Mouse (Mus musculus) gastrocnemius, postnatal 14 days (tissue): ENCODE results near the gene Supt6. TPM values are rescaled to one million over a fixed set of nuclear protein-coding genes. Genes with fewer than 3 reads are reported as not detected.
A peak's percentile ranks its signal among the peaks of the same experiment; 100 is the strongest.

Source experiments
- DNase-seq: peaks from one replicate; pipeline ENCODE4 v3.0.0; 2021; ENCODE audit warnings: mixed read lengths
- intact Hi-C: fragments of 180-260 bp; cut with DNase I; formaldehyde crosslinking; loops from one replicate; pipeline ENCODE4 v1.15.1; 2025; ENCODE audit warnings: low total_unique reads
- total RNA-seq, 2 experiments: library from RNA; stranded (reverse); gene quantifications; 2 replicates each; pipeline ENCODE4 v1.2.3; 2021

The Supt6 gene
- total RNA-seq, 2 experiments from 2014 or later = 25.9 to 26.0 TPM

DNA sequence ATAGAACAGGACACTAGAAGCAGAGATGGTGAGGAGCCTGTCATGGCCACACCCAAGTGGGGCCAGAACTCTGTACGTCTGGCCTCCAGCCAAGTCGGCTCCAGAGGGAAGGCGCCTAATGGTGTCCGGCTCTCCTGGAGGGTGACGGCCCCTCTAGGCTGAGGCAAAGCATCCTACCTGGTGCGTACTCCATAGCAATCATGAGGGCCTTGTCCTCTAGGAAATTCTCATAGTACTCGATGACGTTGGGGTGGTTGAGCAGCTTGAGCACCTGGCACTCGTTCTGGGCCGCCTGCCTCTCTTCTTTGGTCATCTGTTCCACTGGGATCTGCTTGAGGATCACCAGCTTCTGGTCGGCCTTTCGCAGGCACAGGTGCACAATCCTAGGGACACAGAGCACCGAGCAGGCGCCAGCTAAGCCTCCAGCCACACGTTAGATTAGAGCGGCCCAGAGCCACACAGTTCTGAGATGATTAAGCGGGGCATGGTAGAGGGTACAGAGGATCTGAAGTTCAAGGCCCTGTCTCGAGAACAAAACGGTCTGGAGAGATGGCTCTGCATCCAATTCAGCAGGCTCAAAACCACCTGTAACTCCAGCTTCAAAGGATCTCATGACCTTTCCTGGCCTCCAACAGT is 72.9 kb downstream of the Supt6 start:
- intact Hi-C loops = no loop called here

DNA sequence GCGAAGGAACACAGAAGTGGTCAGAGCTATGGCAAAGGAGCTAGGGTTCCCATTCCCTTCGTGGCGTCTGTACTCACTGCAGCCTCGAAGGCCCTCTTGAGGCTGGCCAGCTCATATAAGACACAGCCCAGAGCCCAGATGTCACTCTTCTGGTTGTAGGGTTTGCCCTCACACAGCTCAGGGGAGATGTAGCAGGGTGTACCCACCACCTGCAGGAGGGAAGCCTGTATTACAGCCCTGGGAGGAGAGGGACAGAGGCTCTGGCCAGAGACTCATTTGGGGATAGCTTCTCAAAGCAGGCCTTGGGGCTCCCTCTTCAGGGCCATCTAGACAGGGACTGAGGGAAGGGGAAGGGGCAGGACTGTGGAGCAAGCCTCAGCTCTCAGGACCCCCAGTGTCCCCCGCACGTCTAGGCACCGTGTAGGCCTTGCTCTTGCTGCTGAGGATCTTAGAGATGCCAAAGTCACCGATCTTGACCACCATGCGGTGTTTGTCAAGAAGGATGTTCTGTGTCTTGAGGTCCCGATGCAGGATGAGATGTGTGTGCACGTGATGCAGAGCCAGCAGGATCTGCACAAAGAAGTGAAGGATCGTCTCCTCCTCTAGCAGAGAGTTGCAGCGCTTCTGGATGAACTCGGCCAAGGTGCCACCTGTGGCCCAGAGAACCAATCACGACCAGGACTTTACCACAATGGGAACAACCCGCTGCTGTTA is 73.6 kb downstream of the Supt6 start:
- intact Hi-C loops = no loop called here
- no peak for DNase-seq

More for the DNA sequence above, 72.9 kb downstream of the Supt6 start:
- no peak for DNase-seq

DNA sequence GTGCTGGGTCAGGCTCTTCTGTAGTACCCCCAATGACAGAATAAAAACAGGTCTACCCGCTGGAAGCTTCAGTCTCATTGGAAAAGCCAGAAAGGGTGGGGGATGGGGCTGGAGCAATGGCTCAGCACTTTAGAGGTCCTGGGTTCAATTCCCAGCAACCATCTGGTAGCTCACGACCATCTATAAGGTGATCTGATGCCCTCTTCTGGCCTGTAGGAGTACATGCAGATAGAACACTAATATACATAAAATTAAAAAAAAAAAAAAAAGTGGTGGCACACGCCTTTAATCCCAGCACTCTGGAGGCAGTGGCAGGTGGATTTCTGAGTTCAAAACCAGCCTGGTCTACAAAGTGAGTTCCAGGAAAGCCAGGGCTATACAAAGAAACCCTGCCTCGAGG is 74.5 kb downstream of the Supt6 start:
- intact Hi-C loops = no loop called here
- DNase-seq = no peak

DNA sequence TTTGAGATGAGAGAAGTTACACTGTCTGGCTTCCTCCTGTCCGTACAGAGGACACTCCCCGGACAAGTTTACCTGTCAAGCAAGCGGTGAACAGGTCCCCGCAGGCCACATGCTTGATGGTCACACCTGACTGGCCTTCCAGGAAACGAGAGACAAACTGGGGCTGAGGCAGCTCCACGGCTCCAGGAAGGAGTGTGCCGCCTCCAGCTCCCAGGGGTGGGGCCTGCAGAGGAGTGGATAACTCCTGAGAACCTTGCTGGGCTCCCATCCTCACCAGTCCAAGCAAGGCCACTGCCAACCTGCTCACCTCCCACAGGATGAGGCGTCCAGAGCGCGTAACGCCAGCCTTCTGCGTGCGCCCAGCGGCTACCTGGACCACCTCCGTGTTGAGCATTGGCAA is 75.5 kb downstream of the Supt6 start:
- intact Hi-C loops = no loop called here
- DNase-seq = no peak

DNA sequence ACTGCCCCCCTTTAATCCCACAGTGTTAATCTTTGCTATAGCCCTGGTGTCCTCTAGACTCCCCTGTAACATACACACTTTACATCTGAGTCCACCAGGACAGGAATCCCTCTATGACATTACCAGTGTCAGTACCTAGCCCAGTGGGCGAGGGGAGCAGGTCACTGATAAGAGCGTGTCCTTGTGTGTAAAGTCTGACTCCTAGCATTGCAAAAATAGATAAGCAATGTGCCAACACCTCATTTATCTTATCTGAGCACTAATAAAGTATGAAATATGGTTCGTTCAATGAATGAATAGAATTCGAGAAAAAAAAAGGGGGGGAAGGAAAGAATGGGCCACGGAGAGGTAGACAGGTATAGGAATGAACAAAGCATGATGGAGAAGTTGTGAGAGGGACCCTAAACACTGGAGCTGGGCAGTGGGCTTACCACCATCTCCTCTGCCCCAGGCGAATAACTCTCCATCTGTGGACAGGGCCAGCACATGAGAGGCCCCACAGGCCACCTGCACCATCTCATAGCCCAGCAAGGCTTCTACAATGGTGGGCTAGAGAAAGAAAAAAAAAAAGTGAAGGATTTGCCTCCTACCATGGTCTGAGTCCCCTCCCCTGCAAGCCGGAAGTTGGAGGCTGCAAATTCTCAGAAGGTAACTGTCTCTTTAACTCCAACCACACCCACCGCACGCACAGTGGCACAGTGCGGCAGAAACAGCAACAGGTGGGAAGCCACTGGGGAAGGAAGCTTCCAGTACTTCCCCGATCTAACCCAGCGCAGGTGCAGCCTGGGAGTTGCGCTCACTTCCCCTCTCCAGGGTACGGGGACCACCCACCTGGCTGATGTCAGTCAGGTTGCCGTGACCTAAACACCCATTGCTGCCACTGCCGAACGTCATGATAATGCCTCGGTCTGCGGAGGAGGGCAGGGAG is 77.0 kb downstream of the Supt6 start:
- no peak for DNase-seq

DNA sequence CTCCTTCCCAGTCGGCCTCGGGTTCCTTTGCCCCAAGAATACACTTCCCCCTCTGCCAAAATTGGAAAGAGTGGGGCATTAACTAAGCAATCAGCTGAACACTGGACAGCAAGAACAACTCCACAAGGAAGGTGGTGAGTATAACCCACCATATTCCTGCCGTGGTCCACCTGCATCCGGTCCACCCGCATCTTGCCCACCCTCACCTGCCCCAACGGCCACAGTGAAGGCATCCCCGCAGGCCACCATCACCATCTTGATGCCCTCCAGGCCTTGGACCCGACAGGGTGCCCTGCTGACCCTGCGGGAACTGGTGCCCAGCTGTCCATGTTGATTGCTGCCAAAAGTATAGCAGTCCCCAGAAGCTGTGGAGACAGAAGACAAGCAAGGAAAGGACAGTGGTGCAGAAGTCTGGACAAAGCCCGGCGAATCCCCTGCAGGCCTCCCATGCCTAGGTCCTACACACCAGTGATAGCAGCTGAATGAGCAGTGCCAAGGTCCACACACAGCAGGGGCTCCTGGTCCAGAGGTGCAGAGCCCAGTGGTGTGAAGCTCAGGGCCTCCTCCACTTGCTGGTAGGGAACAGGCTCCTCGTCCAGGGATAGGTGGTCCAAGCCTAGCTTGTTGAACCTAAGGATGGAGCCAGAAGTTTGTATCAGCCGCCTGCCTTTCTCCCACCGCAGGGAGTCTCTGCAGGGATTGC is 78.4 kb downstream of the Supt6 start:
- intact Hi-C loops = no loop called here
- DNase-seq = no peak

More for the DNA sequence above, 77.0 kb downstream of the Supt6 start:
- intact Hi-C loops = no loop called here

DNA sequence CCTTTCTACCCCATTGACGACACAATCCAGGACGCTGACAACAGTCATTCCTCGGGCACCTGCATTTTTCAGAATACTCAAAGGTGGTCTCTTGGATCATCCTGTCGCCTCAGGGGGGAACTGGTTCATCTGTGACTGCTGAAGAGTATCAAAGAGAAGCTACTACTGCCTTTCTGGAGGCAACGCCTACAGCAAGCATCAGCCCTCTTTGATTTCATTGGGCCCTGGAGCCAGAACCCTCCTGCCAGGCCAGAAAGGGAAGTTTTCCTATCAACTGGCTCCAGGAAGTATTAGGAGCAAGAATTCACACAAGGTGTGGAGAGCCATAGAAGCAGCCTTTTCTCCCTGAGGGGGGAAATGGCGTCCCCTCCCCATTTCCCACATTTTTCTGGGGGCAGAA is 79.1 kb downstream of the Supt6 start:
- DNase-seq = no peak
- intact Hi-C loops = no loop called here

DNA sequence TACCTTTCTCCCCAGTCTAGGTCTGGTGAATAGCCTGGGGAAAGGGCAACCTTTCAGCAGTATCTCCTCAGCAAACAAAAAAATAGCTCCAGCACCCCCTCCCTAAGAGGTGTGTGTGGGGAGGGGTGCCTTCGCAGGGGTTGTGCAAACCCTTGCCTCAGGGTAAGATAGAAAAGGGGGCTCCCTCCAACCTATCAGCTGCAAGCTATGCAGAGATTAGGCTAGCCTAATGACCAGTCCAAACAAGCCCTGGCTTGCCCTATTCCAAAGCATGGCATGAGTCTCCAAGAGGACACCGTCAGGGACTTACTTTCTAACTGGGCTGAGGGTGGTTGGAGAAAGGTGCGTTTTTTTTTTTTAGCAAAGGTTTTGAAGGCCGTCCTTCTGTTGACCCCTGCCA is 79.6 kb downstream of the Supt6 start:
- intact Hi-C loops = no loop called here
- DNase-seq = no peak

DNA sequence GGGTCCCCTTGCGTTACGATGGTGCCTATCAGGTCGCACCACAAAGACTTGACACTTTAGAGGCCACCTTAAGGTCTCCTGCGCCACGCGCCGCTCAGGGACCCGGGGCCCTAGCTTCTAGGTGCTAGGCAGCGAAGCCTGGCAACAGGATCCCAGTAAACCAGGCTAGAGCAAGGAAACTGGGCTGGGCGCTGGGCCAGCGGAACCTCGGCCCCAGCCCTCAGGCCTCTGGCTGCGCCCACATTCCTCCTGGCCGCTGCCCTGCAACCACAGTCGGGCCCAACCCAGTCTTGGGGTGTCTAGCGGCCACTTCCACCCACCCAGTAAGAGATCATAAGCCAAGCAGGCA is 80.1 kb downstream of the Supt6 start:
- peak; percentile 58 for DNase-seq
- intact Hi-C loops = no loop called here

DNA sequence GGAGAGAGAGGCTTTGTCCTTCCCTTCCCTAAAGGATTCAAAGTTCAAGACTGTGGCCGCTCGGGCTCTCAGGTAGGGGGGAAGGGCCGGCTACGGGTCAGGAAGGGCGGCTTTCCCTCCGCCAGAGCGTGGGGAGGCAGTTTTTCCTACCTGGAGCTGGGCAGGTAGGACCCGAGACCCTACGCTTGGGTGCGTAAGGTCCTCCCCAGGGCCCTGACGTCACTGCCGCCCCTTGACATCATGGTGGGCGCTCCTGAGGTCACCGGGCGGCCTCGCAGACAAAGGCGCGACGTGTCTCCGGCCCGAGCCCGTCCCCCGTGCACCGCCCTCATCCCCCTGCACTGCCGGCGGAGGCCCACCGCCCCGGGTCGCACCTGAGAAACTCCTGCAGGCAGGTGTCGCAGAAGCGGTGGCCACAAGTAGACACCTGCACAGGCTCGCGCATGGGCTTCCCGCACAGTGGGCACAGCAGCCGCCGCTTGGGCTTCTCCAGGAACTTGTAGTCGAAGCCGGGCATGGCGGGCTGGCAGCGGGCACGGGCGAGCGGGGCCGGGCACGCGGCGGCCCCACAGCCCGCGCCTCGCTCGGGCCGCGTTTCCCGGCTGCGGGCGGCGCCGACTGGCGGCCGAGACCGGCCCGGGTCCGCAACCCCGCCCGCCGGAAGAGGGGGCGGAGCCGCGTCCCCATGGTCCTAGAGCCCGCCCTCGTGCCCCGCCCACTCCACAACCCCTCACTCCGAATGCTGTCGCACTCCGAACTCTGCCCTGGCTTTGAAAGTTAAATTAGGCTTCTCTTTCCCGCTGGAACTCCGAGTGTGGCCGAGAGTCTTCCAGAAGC is 80.6 kb downstream of the Supt6 start, which contains the start of gene Traf4:
Gene Traf4 (minus strand): TSS at position 666 of the 837 bp plus-strand sequence.
- intact Hi-C loops = no loop called here
- peak; percentile 87 for DNase-seq

DNA sequence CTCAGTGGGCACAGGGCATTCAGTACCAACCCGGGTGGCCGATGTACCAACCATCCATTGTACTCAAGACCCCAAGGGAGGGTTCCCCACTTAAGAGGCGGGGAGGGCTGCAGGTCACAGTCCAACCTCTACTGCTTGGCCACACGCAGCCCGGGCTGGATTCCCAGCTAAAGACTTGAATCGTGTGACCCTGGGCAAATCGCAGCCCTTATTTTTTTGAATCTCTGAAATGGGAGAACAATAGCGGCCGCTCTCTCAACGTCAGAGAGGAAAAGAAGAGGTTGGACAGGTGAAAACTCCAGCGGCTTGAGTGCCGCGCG is 81.2 kb downstream of the Supt6 start:
- intact Hi-C loops = no loop called here
- no peak for DNase-seq

DNA sequence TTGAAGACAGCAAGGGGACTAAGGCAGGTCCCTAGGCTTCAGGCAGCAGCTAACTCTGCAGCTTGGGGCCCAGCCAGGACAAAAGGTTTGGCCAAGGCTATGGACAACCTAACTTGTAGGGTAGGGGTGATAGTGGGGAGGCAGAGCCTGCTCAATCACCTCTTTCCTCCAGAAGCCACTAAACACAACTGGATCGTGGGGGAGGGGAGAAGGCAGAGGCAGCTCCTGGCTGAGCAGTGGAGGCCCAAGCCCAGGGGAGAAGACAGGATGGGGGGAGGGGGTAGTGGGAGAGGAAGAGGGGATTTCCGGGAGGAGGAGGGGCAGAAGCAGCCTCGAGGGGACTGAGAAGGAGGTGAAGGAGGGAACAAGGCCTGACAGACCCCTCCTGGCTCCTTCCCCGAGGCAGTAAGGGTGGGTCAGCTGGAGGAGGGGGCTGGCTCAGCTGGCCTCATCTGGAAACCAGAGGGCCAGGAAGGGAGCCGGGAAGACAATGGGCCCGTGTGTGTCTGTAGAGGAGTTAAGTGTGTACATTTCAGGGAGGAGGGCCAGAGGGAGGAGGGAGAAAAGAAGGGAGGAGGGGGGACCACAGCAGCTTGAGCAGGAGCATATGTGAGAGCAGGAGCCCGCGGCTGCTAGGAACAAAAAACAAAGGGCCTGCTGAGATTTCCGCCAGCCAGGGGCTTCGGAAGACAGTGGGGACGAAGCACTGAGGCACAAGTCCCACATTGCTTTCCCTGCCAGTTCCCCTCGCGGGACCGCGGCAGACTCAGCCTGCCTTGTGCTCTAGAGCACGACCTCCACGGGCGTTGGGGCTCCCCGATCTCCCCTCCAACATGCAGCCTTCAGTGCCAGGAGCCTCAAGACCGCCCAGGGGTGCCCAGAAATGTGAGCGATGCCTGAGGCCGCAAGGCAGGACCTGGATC is 81.8 kb downstream of the Supt6 start:
- intact Hi-C loops = no loop called here
- peak; percentile 73 for DNase-seq

DNA sequence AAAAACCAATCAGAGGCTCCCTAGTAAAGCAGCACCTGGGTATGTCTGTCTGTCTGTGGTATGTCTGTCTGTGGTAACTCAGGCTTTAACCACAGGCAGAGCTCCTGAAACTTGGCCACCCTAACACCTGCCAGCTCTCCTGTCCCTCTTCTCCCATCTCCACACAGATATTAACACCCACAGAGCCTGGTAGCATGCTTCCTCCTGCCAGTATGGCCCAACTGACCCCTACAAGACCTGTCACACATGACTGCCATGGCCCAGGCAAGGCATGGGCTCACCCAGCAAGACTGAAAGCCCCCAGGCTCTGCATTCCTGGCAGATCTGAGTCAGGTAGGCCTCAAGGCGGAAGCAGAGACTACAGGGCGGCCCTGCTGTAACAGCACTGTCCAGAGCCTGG is 82.7 kb downstream of the Supt6 start:
- intact Hi-C loops = no loop called here

DNA sequence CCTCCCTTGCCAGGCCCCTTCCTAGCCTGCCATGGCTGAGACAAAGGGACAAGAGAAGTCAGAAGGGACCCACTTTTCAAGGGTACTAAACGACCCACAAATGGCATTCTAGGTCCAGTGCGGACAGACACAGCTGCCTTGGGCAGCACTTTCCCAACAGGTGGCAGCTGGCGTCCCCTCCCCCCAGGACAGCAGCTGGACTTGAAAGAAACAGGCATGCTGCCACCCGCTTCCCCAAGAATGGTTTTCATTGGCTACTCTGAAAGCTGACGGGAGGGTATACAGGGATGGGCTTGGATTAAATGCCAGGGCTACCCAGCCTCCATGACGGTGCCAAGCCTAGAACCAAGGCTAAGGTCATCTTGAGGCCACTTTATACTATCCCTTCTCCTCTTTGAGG is 83.3 kb downstream of the Supt6 start:
- DNase-seq = peak; percentile 77

More for the DNA sequence above, 82.7 kb downstream of the Supt6 start:
- DNase-seq = no peak

DNA sequence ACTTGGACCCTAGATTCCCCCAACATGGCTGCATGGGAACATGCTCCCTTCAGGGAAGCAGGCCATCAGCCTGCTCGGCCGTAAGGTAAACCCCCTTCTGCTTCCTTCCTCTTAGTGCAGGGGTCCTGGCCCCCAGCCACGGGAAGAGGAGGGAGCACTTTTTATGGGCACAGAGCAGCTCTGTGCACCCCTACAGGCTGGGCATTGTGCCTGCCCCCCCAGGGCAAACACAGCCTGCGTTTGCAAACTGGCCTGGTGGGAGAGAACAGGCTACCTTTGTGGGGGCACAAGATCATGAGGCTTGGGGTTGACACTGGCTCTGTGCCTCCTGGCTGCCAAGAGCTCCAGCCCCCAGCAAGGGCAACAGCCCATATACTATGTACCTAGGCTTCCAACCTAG is 83.8 kb downstream of the Supt6 start:
- DNase-seq = peak; percentile 45
- intact Hi-C loops = no loop called here

More for the DNA sequence above, 83.3 kb downstream of the Supt6 start:
- intact Hi-C loops = no loop called here

DNA sequence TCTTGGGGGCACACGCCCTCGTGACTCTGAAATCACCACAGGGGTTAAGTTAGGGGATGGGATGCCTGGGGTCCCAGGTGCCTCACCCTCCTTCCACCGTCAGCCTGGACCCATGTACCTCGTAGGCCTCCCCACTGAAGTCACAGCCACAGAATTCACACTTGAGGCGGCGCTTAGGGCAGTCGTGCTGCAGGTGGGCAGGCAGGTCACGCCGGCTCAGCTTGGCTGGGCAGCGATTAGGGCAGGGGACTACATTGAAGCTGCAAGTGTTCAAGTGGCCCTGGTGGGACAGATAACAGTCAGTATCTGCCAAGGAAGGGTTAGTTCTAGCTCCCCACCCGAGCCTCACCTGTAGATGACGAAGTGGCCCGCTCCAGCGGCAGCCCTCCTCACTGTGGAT is 84.6 kb downstream of the Supt6 start:
- DNase-seq = no peak
- intact Hi-C loops = no loop called here

DNA sequence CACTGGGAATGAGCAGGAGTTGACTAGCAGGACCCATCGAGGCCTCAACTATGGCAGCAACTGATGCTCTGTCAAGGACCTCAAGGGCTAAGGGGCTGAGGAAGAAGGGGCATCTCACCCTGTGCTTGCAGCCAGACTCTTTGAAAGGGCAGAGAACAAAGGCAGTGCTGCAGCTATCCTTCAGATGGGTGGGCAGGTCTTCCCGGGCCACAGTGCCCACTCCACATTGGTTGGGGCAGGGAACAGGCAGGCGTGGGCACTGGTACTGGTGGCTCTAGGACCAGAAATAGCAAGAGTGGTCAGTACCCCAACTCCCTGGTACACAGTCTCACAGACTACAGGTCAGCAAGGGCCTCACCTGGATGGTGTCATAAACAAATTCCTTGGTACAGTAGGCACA is 85.1 kb downstream of the Supt6 start:
- intact Hi-C loops = no loop called here
- DNase-seq = no peak

DNA sequence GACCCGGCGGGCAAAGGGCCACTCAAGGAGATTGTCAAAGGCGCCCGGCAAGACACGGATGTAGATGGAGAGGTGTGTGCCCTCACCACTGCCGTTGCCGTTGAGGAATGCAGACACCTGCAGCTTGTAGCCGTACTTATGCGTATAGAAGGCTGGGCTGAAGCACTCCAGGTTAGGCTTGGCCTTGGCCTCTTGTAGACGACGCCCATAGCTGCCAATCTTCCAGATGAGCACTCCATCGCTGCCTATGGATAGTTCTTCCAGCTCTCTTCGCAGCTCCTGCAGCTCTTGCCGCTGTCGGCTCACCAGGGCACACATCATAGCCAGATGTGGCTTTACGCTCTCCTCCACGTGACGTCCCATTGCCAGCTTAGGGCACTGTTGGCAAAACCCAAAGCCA is 85.6 kb downstream of the Supt6 start:
- DNase-seq = no peak
- intact Hi-C loops = no loop called here
